Mouse (Mus musculus) ES-E14 (cell line): ENCODE results near the gene Rbm28. TPM values are rescaled to one million over a fixed set of nuclear protein-coding genes. Genes with fewer than 3 reads are reported as not detected.

Experiments
- DNase-seq: peaks from one replicate; pipeline ENCODE4 v3.0.0-alpha.2; 2013; ENCODE audit warnings: low read depth, low spot score
- H3K27ac ChIP-seq: 2 replicates; pipeline ENCODE4 v1.5.1; 2012; ENCODE audit warnings: low read depth, mild to moderate bottlenecking, low read length, moderate library complexity, mixed read lengths; ENCODE audit not compliant: poor library complexity, insufficient read depth, severe bottlenecking
- H3K36me3 ChIP-seq: 2 replicates; pipeline ENCODE4 v1.6.1; 2012; ENCODE audit warnings: mild to moderate bottlenecking, low read length, moderate library complexity, mixed read lengths; ENCODE audit not compliant: control insufficient read depth, poor library complexity, insufficient read depth, severe bottlenecking
- H3K4me1 ChIP-seq, 2 experiments: fragments of 150-350 bp in 1 of 2; sonication (generic) in 1 of 2; 2 replicates each; pipeline ENCODE4 v1.6.1; 2012; ENCODE audit warnings: low read length in 2 of 2, mild to moderate bottlenecking in 1 of 2, mixed read lengths in 1 of 2; ENCODE audit not compliant: control insufficient read depth in 2 of 2, insufficient read depth in 2 of 2, poor library complexity in 1 of 2
- H3K4me3 ChIP-seq, 2 experiments: fragments of 150-350 bp in 1 of 2; sonication (generic) in 1 of 2; 2 replicates each; pipeline ENCODE4 v1.5.1; 2012; ENCODE audit warnings: low read length in 2 of 2, low read depth in 1 of 2, mild to moderate bottlenecking in 1 of 2, mixed read lengths in 1 of 2; ENCODE audit not compliant: insufficient read depth in 1 of 2, poor library complexity in 1 of 2, severe bottlenecking in 1 of 2
- H3K9ac ChIP-seq: 2 replicates; pipeline ENCODE4 v1.6.1; 2012; ENCODE audit warnings: low read depth, mild to moderate bottlenecking, low read length, mixed read lengths; ENCODE audit not compliant: poor library complexity, insufficient read depth, severe bottlenecking
- H3K9me3 ChIP-seq: fragments of 150-350 bp; sonication (generic); 2 replicates; pipeline ENCODE4 v1.6.1; 2012; ENCODE audit warnings: low read depth, mild to moderate bottlenecking, low read length; ENCODE audit not compliant: control insufficient read depth, insufficient read depth
- CHD2 ChIP-seq: IDR thresholded peaks from 2 replicates; pipeline ENCODE4 v1.6.1; 2014; ENCODE audit warnings: mild to moderate bottlenecking, low read depth, low read length, inconsistent platforms
- HCFC1 ChIP-seq: IDR thresholded peaks from 2 replicates; pipeline ENCODE4 v1.6.1; 2012; ENCODE audit warnings: low read length, inconsistent platforms, borderline replicate concordance; ENCODE audit not compliant: insufficient read depth
- MAFK ChIP-seq: IDR thresholded peaks from 2 replicates; pipeline ENCODE4 v1.6.1; 2014; ENCODE audit warnings: mild to moderate bottlenecking, low read depth, low read length, inconsistent platforms; ENCODE audit not compliant: insufficient read depth
- ZC3H11A ChIP-seq: IDR thresholded peaks from 2 replicates; pipeline ENCODE4 v1.6.1; 2012; ENCODE audit warnings: low read depth, mild to moderate bottlenecking, inconsistent platforms, low read length, borderline replicate concordance
- ZNF384 ChIP-seq: IDR thresholded peaks from 2 replicates; pipeline ENCODE4 v1.6.1; 2012; ENCODE audit warnings: low read depth, low read length, inconsistent platforms
- in situ Hi-C, 2 experiments: fragments of 600-800 bp; cut with MboI; formaldehyde crosslinking; loops; one replicate each; pipeline ENCODE4 v1.15.1; 2025; ENCODE audit warnings: low sequenced_read_pairs in 2 of 2, inconsistent platforms in 1 of 2; ENCODE audit not compliant: unreplicated experiment in 2 of 2
- total RNA-seq: library from RNA; depleted of rRNA; stranded (reverse); fragments of 300-350 nt; gene quantifications from 2 replicates; pipeline ENCODE4 v1.2.3, GENCODE M21; 2012; rRNA removed

Gene Rbm28
- 50.9 and 58.1 TPM in 2 replicates for total RNA-seq

DNA sequence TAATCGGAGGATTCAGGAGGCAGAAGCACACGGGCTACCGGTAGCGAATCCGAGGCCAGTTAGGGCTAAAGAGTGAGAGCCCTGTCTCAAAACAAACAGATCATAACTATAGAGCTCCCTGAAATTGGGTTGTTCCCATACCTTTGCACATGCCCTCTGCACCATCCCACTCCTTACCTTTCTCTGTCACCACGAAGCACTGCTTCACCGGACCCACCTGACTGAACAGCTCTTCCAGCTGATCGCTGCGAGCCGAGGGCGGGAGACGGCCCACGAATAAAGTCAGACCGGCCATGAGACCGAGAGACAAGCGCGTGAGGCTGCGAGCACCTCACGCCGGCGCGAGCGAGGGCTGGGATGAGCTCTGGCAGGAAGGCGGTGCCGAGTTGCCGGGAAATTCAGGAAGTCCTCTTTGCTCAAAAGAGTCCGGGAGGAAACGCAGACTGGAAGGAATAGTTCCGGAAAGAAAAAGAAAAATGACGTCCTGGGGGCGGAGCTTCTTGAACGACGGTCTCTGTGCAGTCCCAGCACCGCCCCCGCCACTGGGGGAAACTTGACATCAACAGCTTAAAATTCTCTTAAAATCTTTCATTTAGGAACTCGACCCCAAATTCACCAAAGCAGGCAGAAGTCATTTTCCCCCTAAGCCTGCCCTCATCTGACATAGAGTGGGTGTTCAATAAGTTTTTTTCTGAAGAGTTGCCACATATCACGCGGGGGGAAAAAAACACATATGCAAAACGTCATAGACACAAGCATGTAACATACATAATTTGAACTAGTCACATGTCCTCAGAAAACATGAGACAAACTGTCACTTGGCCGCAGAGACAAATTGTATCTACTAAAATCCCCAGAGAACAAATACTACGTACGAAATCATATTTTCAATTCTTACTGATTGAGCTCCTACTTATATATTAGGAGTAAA, at the start of gene Rbm28:
TSS of gene Rbm28 (minus strand) at position 693 of the 931 bp plus-strand sequence.
- peak within 1 kb of the TSS; percentile 97 to 98 for H3K4me3 ChIP-seq
- DNase-seq, result peak; percentile 97
- in situ Hi-C loops, result no loop called here
- TF ChIP-seq ZC3H11A, result no peak
- TF ChIP-seq HCFC1, result peak; percentile 84
- 0 out of 2 replicates have a peak, but pooled peaks have one; percentile 25 for TF ChIP-seq CHD2
- H3K9ac ChIP-seq, result peak within 1 kb of the TSS; percentile 96
- no peaks in the 10 kb centered on the region; a peak in 1 of 4 replicates for H3K4me1 ChIP-seq
- H3K27ac ChIP-seq, result no peak within 1 kb of the TSS
- H3K36me3 ChIP-seq, result no peaks in the 10 kb centered on the region; the same call in 1 of the 2 replicates
- no peaks in the 10 kb centered on the region for H3K9me3 ChIP-seq

DNA sequence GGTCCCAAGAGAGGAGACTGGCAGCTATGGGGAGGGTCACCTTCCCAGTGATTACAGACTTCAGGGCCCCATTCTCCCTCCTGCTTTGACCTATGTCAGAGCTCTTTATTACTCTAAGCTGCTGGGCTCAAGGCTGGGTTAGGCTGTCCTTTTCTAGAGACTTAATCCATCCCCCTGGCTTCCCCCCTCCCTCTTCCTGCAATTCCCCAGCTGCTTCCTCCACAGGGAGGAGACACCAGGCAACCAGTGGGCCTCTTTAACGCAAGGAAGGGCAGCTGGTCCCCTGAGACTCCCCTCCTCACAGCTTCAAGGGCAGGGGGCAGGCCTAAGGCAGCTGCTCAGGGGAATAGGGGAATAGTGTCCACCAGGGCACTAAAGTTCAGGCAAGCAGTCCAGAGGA, 49.4 kb upstream of the Rbm28 start:
- Histone ChIP-seq H3K36me3 (no peaks in the 10 kb centered on the region), H3K4me3 (no peak overlapping the region), H3K4me1 (peaks cover 0 to 14% of the 10 kb centered on the region in 2 experiments; a peak in 3 of 4 replicates), H3K9ac (no peak overlapping the region), H3K27ac (no peak overlapping the region), H3K9me3 (no peaks in the 10 kb centered on the region)
- TF ChIP-seq HCFC1, result no peak
- TF ChIP-seq CHD2, result no peak
- TF ChIP-seq ZC3H11A, result no peak
- TF ChIP-seq ZNF384, result no peak
- TF ChIP-seq MAFK, result no peak
- no peak for DNase-seq
- in situ Hi-C loops, result no loop called here

DNA sequence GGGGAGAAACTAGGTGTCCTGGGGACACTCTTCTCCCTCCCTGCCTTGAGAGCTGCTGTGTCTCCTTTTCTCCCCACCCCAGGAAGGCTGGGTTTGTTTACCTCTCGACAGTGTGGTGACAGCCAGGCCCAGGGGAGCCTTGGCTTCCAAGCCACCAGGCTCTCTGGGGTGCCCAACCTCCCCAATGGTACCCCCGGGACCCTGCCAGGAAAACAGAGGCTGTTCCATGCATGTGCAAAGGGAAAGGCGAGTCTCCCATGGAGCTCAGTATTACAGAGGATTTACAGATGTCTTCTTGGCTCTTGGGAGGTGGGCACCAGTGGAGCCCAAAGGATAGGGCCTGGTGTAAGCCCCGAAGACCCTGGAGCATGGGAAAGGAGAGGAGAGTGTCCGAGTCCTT, 48.6 kb upstream of the Rbm28 start:
- H3K27ac ChIP-seq, result no peak overlapping the region
- H3K9ac ChIP-seq, result no peak overlapping the region
- peaks cover 0 to 14% of the 10 kb centered on the region in 2 experiments; a peak in 3 of 4 replicates for H3K4me1 ChIP-seq
- DNase-seq, result no peak
- H3K36me3 ChIP-seq, result no peaks in the 10 kb centered on the region; the same call in 1 of the 2 replicates
- TF ChIP-seq HCFC1, result no peak
- no peaks in the 10 kb centered on the region for H3K9me3 ChIP-seq
- in situ Hi-C loops, result no loop called here
- H3K4me3 ChIP-seq, result no peak overlapping the region

DNA sequence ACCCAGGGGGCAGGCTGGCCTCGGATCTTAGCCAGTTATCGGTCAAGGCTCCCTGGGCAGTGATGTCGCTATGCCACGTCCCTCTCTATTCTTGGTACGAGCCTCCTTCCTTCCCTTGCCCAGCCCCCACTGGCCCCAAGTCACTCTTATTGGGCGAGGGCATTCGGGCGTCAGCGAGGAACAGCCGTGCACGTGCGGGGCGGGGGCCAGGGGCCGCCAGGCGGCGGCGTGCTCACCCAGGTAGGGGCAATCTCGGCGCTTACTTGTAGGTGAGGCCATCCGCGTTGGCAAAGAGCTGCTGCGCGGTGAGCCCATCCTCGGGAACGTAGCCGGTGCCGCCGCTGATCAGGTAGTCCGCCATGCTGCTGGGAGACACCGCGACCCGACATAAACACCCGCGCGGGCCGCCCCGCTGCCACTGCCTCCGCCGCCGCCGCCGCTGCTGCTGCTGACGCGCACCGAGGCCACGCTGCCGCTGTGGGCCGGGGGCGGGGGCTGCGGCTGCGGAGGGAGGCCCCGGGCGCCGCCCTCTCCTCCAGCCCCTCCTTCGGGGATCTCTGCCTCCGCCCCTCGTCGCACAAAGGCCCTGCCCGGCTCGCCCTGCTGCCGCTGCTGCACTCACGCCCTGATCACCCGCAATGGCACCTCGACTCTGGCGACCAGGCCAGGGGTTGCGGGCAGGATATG, 47.1 kb upstream of the Rbm28 start:
- Histone ChIP-seq H3K4me1 (peaks cover 0 to 14% of the 10 kb centered on the region in 2 experiments; a peak in 3 of 4 replicates), H3K9ac (peak overlapping the region; percentile 88)

More for the DNA sequence above, 47.1 kb upstream of the Rbm28 start:
- in situ Hi-C loops, result no loop called here
- Histone ChIP-seq H3K4me3 (peak overlapping the region; percentile 81 to 82), H3K9me3 (no peaks in the 10 kb centered on the region), H3K27ac (no peak overlapping the region), H3K36me3 (peaks cover under 1% of the 10 kb centered on the region; the same call in 1 of the 2 replicates)
- TF ChIP-seq ZNF384, result no peak
- no peak for TF ChIP-seq HCFC1
- no peak for TF ChIP-seq ZC3H11A
- no peak for TF ChIP-seq CHD2
- peak; percentile 56 for DNase-seq
